Mouse (Mus musculus) lung, postnatal 0 days (tissue): ENCODE measurements around the gene Shq1. TPM values are rescaled to one million over a fixed set of nuclear protein-coding genes. Genes with fewer than 3 reads are reported as not detected.

Source experiments
- ATAC-seq: fragments of 200-750 bp; cut with Nextera tagmentation; 2 replicates; pipeline ENCODE4 v1.8.0; 2017; ENCODE audit warnings: moderate library complexity
- DNase-seq: peaks from one replicate; pipeline ENCODE4 v3.0.0-alpha.2; 2016; ENCODE audit warnings: low spot score
- H3K27ac ChIP-seq: fragments of 300-500 bp; sonication (generic); 2 replicates; pipeline ENCODE4 v1.5.1; 2014; ENCODE audit warnings: antibody characterized with exemption, mild to moderate bottlenecking, low read length, mixed read lengths
- H3K27me3 ChIP-seq: fragments of 300-500 bp; sonication (generic); replicated peaks from 2 replicates; pipeline ENCODE4 v1.6.1; 2014; ENCODE audit warnings: low read length, mixed read lengths; ENCODE audit not compliant: insufficient read depth
- H3K36me3 ChIP-seq: fragments of 300-500 bp; sonication (generic); 2 replicates; pipeline ENCODE4 v1.6.1; 2014; ENCODE audit warnings: low read length, mixed read lengths; ENCODE audit not compliant: insufficient read depth
- H3K4me1 ChIP-seq: fragments of 300-500 bp; sonication (generic); 2 replicates; pipeline ENCODE4 v1.6.1; 2014; ENCODE audit warnings: antibody characterized with exemption, low read depth, low read length, mixed read lengths; ENCODE audit not compliant: insufficient read depth
- H3K4me2 ChIP-seq: fragments of 300-500 bp; sonication (generic); replicated peaks from 2 replicates; pipeline ENCODE4 v1.6.1; 2014; ENCODE audit warnings: low read depth, mild to moderate bottlenecking, low read length, moderate library complexity, mixed read lengths
- H3K4me3 ChIP-seq: fragments of 300-500 bp; sonication (generic); 2 replicates; pipeline ENCODE4 v1.5.1; 2014; ENCODE audit warnings: low read depth, low read length
- H3K9ac ChIP-seq: fragments of 300-500 bp; sonication (generic); replicated peaks from 2 replicates; pipeline ENCODE4 v1.6.1; 2014; ENCODE audit warnings: low read depth, mild to moderate bottlenecking
- H3K9me3 ChIP-seq: fragments of 300-500 bp; sonication (generic); 2 replicates; pipeline ENCODE4 v1.6.1; 2016; ENCODE audit warnings: low read length, mixed read lengths
- CTCF ChIP-seq: IDR thresholded peaks from 2 replicates; pipeline ENCODE4 v1.5.1; 2016; ENCODE audit warnings: antibody characterized with exemption, mild to moderate bottlenecking
- EP300 ChIP-seq: IDR thresholded peaks from 2 replicates; pipeline ENCODE4 v1.6.1; 2016; ENCODE audit warnings: antibody characterized with exemption, mild to moderate bottlenecking, control low read depth
- WGBS: fragments of 180-500 bp; shearing (Covaris S2); extraction: QIAGEN DNeasy Blood & Tissue Kit; methylation state at CpG from one replicate; pipeline ENCODE4 v1.1.7; 2014; 5-methylcytosine and 5-hydroxymethylcytosine counted together
- polyA plus RNA-seq: library from polyadenylated mRNA; unstranded; fragments of >200 nt; fragmentation: Nextera tagmentation; extraction: Ambion mirVana; gene quantifications from 2 replicates; pipeline ENCODE4 v1.2.1, GENCODE M21; 2015

The Shq1 gene
- polyA plus RNA-seq, 1 experiment from 2014 or later = 5.9 TPM

DNA sequence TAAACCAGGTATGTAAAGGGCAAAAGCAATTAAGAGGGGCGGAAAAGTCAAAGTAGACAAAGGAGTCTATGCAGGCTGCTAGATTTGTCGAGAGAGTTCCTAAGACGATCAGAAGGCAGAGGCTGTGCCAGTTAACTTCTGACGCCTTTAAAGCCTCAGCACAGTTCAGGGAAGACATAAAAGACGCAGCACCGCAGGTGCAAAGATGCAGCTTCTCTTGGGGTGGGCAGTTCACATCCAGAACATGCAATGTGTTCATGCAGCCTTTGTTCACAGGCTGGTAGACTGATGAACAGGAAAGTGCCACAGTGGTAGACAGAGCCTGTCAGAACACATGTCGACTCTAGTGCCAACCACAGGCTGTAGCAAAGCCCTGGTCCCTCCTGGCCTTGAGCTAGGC, 51.6 kb downstream of the Shq1 start:
- TF ChIP-seq EP300 = no peak
- TF ChIP-seq CTCF = no peak
- DNase-seq = no peak
- Histone ChIP-seq H3K9me3 (no peaks in the 10 kb centered on the region), H3K27me3 (no peaks in the 10 kb centered on the region), H3K4me3 (no peak overlapping the region), H3K9ac (no peak overlapping the region), H3K4me2 (no peak overlapping the region), H3K36me3 (no peaks in the 10 kb centered on the region), H3K27ac (no peak overlapping the region), H3K4me1 (no peaks in the 10 kb centered on the region)
- 95% methylated on average over 7 of the region's 7 CpGs for WGBS
- no peak for ATAC-seq

DNA sequence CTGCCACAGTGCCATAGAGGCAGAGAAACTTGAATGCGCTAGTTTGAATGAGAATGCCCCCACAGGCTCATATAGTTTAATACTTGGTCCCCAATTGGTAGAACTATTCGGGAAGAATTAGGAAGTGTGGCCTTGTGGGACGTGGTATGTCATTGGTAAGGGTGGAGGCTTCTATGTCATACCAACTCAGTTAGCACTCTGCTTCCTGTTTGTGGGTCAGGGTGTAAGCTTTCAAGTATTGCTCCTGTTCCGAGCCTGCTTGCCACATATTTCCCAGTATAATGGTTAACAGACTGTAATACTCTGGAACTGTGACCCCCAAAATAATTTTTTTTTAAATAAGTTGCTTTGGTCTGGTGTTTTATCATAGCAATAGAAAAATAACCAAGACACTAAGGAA, 54.8 kb downstream of the Shq1 start:
- H3K27me3 ChIP-seq = no peaks in the 10 kb centered on the region
- no peak overlapping the region for H3K4me2 ChIP-seq
- H3K9ac ChIP-seq = no peak overlapping the region
- H3K27ac ChIP-seq = no peak overlapping the region
- no peak overlapping the region for H3K4me3 ChIP-seq
- ATAC-seq (no peak), DNase-seq (no peak)
- 84% methylated on average over 4 of the region's 4 CpGs for WGBS
- no peaks in the 10 kb centered on the region for H3K36me3 ChIP-seq
- no peaks in the 10 kb centered on the region for H3K9me3 ChIP-seq
- TF ChIP-seq CTCF = no peak
- no peaks in the 10 kb centered on the region for H3K4me1 ChIP-seq

DNA sequence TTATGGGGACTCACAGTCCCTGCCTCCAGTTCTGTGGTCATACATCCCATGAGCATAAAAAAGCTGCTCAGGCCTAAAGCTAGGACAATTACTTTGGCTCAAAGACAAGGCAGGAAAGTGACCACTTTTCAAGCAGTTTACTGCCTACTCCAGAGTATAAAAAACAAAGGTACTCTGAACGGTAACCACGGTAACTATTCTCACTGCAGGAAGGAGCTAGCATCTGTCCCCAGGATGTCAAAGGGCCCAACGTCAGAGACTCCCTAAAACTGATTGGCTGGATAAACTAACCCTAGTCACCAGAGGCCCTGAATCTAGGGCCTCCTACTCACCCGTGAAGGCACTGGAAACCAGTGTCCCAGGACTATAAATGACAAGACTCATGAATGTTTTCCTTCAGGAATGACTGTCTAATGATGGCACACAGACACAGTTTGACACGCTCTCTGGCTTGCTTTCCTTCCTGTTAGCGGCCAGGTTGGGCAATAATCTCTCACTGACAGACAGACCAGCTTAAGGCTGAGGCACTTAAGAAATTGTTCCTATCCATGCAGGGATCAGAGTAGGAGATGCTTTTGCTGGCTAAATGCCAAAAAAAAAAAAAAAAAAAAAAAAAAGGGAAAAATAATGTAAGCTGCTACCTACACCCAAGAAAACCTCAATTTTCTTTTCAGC, 57.2 kb downstream of the Shq1 start:
- no peaks in the 10 kb centered on the region for H3K36me3 ChIP-seq
- H3K4me2 ChIP-seq = no peak overlapping the region
- WGBS = 64% methylated on average over 6 of the region's 6 CpGs
- no peaks in the 10 kb centered on the region for H3K4me1 ChIP-seq
- H3K4me3 ChIP-seq = no peak overlapping the region
- H3K27ac ChIP-seq = no peak overlapping the region
- TF ChIP-seq CTCF (no peak), EP300 (no peak)
- no peaks in the 10 kb centered on the region for H3K27me3 ChIP-seq
- ATAC-seq (peak; percentile 72), DNase-seq (peak; percentile 63)
- no peak overlapping the region for H3K9ac ChIP-seq
- no peaks in the 10 kb centered on the region for H3K9me3 ChIP-seq

DNA sequence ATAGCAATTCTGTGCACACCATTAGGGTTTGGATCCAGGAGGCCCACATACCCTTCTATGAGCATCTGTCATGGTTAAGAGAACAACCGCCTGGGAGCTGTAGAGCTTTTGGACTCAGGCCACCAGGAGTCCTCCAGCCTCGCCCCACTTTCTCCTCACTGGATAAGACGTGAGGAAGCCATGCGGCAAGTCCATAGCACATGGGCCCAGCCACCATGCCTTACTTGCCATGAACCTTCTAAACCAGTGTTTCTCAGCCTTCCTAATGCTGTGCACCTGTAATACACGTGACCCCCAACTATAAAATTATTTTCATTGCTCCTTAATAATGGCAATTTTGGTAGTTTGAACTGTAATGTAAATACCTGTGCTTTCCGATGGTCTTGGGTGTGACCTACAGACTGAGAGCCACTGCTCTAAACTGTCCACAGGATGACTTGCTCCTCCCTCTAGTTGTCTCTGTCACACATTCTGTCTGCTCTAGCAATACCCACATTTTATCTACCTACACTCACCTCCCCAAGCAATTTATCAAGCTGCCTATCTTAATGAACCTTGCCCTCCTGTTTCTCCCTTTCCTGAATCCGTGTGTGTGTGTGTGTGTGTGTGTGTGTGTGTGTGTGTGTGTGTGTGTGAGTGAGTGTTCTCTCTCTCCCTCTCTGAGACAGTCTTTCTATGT, 59.9 kb downstream of the Shq1 start:
- no peak overlapping the region for H3K4me2 ChIP-seq
- TF ChIP-seq CTCF (no peak), EP300 (no peak)
- H3K36me3 ChIP-seq = no peaks in the 10 kb centered on the region
- no peaks in the 10 kb centered on the region for H3K27me3 ChIP-seq
- H3K27ac ChIP-seq = no peak overlapping the region
- H3K9ac ChIP-seq = no peak overlapping the region
- no peaks in the 10 kb centered on the region for H3K4me1 ChIP-seq
- ATAC-seq (0 out of 2 replicates have a peak, but pooled peaks have one; percentile 1), DNase-seq (no peak)
- no peak overlapping the region for H3K4me3 ChIP-seq
- H3K9me3 ChIP-seq = no peaks in the 10 kb centered on the region
- 76% methylated on average over 7 of the region's 7 CpGs for WGBS

DNA sequence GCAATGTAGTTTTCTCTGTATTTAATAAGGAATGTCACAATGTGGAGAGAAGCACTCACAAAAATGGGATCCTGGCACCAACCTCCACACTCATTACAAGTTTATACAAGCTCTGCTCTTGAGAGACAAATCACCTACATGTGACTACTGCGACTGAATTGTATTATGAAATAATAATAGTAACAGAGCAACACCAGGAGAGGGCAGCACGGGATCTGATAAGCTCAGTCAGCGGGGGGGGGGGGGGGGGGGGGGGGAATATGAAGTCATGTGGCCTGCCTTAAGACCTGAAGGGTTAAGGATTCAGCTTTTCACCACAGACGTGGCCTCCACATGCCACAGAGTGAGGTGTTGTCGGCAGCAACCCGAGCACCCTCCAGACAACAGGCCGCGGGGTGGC, 60.8 kb downstream of the Shq1 start:
- ATAC-seq = peak; percentile 83
- Histone ChIP-seq H3K27ac (no peak overlapping the region), H3K4me3 (no peak overlapping the region), H3K9ac (no peak overlapping the region), H3K27me3 (no peaks in the 10 kb centered on the region), H3K9me3 (no peaks in the 10 kb centered on the region), H3K36me3 (no peaks in the 10 kb centered on the region), H3K4me1 (no peaks in the 10 kb centered on the region), H3K4me2 (no peak overlapping the region)
- WGBS = 62% methylated on average over 7 of the region's 8 CpGs
- TF ChIP-seq EP300 (no peak), CTCF (peak; percentile 44)
- peak; percentile 88 for DNase-seq

DNA sequence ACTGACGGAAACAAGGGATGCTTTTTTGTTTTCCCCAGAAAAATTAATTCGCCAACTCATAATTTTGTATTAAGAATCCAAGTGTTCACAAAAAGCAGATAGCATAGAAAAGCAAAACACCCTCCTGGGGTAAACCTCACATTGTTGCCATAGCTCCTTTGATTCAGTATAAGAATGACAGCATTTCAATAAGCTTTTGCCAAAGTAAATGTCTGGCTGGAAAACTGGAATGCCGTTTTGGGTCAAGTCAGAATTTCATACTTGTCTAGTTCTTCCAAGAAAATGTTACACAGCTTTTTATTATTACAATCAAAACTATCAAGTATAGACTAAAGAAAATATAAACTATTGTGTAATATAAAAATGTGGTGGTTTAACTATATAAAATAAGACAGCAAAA, 61.7 kb downstream of the Shq1 start:
- H3K4me2 ChIP-seq = no peak overlapping the region
- H3K9ac ChIP-seq = no peak overlapping the region
- no peak for TF ChIP-seq EP300
- TF ChIP-seq CTCF = no peak
- no peak for DNase-seq
- no peaks in the 10 kb centered on the region for H3K4me1 ChIP-seq
- WGBS = 84% methylated on average over 3 of the region's 3 CpGs
- H3K4me3 ChIP-seq = no peak overlapping the region
- no peaks in the 10 kb centered on the region for H3K36me3 ChIP-seq
- no peaks in the 10 kb centered on the region for H3K27me3 ChIP-seq
- no peaks in the 10 kb centered on the region for H3K9me3 ChIP-seq
- ATAC-seq = no peak
- H3K27ac ChIP-seq = no peak overlapping the region
